Mouse (Mus musculus) lung, embryonic 16.5 days (tissue): Measurements from ENCODE around the gene Fgfr2. TPM values are rescaled to one million over a fixed set of nuclear protein-coding genes. Genes with fewer than 3 reads are reported as not detected.
"Not testable (repeated sequence)": the region's sequence is repeated elsewhere in the genome, so short reads cannot be mapped to it uniquely, and the experiment has no call there.

Experiments used
- ATAC-seq: fragments of 200-750 bp; cut with Nextera tagmentation; 2 replicates; pipeline ENCODE4 v1.8.0; 2017; ENCODE audit warnings: low read depth, mild to moderate bottlenecking, moderate library complexity
- H3K27ac ChIP-seq: fragments of 300-500 bp; sonication (generic); 2 replicates; pipeline ENCODE4 v1.5.1; 2014; ENCODE audit warnings: mild to moderate bottlenecking, control low read depth, low read length
- H3K27me3 ChIP-seq: fragments of 300-500 bp; sonication (generic); 2 replicates; pipeline ENCODE4 v1.6.1; 2014; ENCODE audit warnings: low read depth, low read length, mixed read lengths; ENCODE audit not compliant: control insufficient read depth, insufficient read depth
- H3K36me3 ChIP-seq: fragments of 300-500 bp; sonication (generic); 2 replicates; pipeline ENCODE4 v1.6.1; 2014; ENCODE audit warnings: low read length; ENCODE audit not compliant: control insufficient read depth, insufficient read depth
- H3K4me1 ChIP-seq: fragments of 300-500 bp; sonication (generic); replicated peaks from 2 replicates; pipeline ENCODE4 v1.6.1; 2014; ENCODE audit warnings: low read length, mixed read lengths; ENCODE audit not compliant: control insufficient read depth, insufficient read depth
- H3K4me2 ChIP-seq: fragments of 300-500 bp; sonication (generic); 2 replicates; pipeline ENCODE4 v1.6.1; 2014; ENCODE audit warnings: low read depth, low read length, control low read depth
- H3K4me3 ChIP-seq: fragments of 300-500 bp; sonication (generic); 2 replicates; pipeline ENCODE4 v1.5.1; 2014; ENCODE audit warnings: mild to moderate bottlenecking, low read length, control low read depth
- H3K9ac ChIP-seq: fragments of 300-500 bp; sonication (generic); 2 replicates; pipeline ENCODE4 v1.6.1; 2014; ENCODE audit warnings: low read length, control low read depth
- H3K9me3 ChIP-seq: fragments of 300-500 bp; sonication (generic); 2 replicates; pipeline ENCODE4 v1.6.1; 2016; ENCODE audit warnings: low read length; ENCODE audit not compliant: control insufficient read depth
- WGBS: fragments of 180-500 bp; shearing (Covaris S2); extraction: QIAGEN DNeasy Blood & Tissue Kit; methylation state at CpG from one replicate; pipeline ENCODE4 v1.1.7; 2014; 5-methylcytosine and 5-hydroxymethylcytosine counted together
- polyA plus RNA-seq: library from polyadenylated mRNA; unstranded; fragments of >200 nt; fragmentation: Nextera tagmentation; extraction: Ambion mirVana; gene quantifications from 2 replicates; pipeline ENCODE4 v1.2.1, GENCODE M21; 2015

The Fgfr2 gene
- polyA plus RNA-seq, 1 experiment from 2014 or later = 175 TPM

- Histone ChIP-seq H3K36me3 (no peaks in the 10 kb centered on the region), H3K27ac (peak overlapping the region; percentile 88), H3K9me3 (no peaks in the 10 kb centered on the region), H3K27me3 (no peaks in the 10 kb centered on the region), H3K4me1 (peaks cover 25% of the 10 kb centered on the region), H3K4me2 (no peak overlapping the region), H3K4me3 (no peak overlapping the region), H3K9ac (peak overlapping the region; percentile 35; the same call in 1 of the 2 replicates)
- 66% methylated on average over 20 of the region's 20 CpGs for WGBS
- ATAC-seq = peak; percentile 53
Observed at GRCm38 (mm10) chr7:132669999-132670862, 452.9 kb downstream of the Fgfr2 start.

GRCm38 (mm10) chr7:132668604-132669003 is 454.5 kb downstream of the Fgfr2 start:
- H3K4me2 ChIP-seq = no peak overlapping the region
- H3K27me3 ChIP-seq = no peaks in the 10 kb centered on the region
- no peaks in the 10 kb centered on the region for H3K9me3 ChIP-seq
- WGBS = 41% methylated on average over 2 of the region's 2 CpGs
- H3K4me1 ChIP-seq = peaks cover 25% of the 10 kb centered on the region
- H3K36me3 ChIP-seq = no peaks in the 10 kb centered on the region
- H3K4me3 ChIP-seq = no peak overlapping the region
- no peak; the same call in 1 of the 2 replicates for ATAC-seq
- peak overlapping the region; percentile 76 for H3K27ac ChIP-seq
- no peak overlapping the region for H3K9ac ChIP-seq

- WGBS = 72% methylated on average over 4 of the region's 4 CpGs
- Histone ChIP-seq H3K9ac (no peak overlapping the region), H3K27ac (no peak overlapping the region), H3K27me3 (no peaks in the 10 kb centered on the region), H3K4me2 (no peak overlapping the region), H3K9me3 (no peaks in the 10 kb centered on the region), H3K36me3 (no peaks in the 10 kb centered on the region), H3K4me1 (peaks cover 23% of the 10 kb centered on the region), H3K4me3 (no peak overlapping the region)
- no peak for ATAC-seq
Observed at GRCm38 (mm10) chr7:132666516-132666915, 456.6 kb downstream of the Fgfr2 start.

DNA sequence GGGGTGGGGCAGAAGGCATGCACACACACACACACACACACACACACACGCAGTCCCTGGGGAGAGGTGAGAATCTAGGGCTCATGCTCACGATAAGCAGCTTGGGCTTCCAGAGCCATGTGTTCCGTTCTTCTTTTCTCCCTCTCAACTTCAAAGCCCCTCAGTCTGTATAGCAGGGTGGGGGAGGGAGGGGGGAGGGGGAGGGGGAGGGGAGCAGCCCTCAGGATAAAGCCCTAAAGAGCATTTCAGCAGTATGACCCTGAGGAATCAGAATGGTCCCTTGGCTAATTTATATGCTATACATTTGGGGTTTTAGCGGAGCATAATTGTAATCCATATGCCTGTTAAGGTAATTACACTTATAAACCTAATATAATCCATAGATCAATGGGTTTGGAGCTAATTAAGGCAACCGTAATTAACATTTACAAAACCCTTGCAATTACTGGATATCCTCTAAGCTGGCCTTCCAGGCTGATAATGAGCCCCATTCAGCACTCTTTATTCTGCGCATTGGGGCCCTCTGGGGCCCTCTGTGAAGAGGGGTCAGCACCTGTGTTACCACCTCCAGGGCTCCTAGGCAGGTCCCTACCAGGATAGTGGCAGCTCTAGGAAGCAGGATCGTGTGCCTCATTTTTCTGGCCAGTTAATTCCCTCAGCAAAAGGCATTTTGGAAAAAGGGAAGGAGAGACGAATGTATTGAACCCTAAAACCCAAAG is 457.3 kb downstream of the Fgfr2 start:
- Histone ChIP-seq H3K36me3 (no peaks in the 10 kb centered on the region), H3K4me1 (peaks cover 25% of the 10 kb centered on the region), H3K4me3 (no peak overlapping the region), H3K27ac (no peak overlapping the region), H3K4me2 (no peak overlapping the region), H3K9ac (no peak overlapping the region), H3K9me3 (no peaks in the 10 kb centered on the region), H3K27me3 (no peaks in the 10 kb centered on the region)
- ATAC-seq = no peak
- WGBS = 59% methylated on average over 8 of the region's 8 CpGs

GRCm38 (mm10) chr7:132664815-132665214 is 458.3 kb downstream of the Fgfr2 start:
- Histone ChIP-seq H3K9ac (no peak overlapping the region), H3K4me3 (no peak overlapping the region), H3K36me3 (no peaks in the 10 kb centered on the region), H3K4me1 (peaks cover 25% of the 10 kb centered on the region), H3K27ac (no peak overlapping the region), H3K27me3 (no peaks in the 10 kb centered on the region), H3K9me3 (no peaks in the 10 kb centered on the region), H3K4me2 (no peak overlapping the region)
- no peak for ATAC-seq
- 80% methylated on average over 6 of the region's 6 CpGs for WGBS

GRCm38 (mm10) chr7:132662831-132663230 is 460.3 kb downstream of the Fgfr2 start:
- H3K27me3 ChIP-seq, H3K36me3 ChIP-seq, H3K4me3 ChIP-seq, H3K9ac ChIP-seq, H3K4me2 ChIP-seq, H3K9me3 ChIP-seq: not testable (repeated sequence)
- WGBS = 45% methylated on average over 6 of the region's 6 CpGs
- Histone ChIP-seq H3K4me1 (peaks cover 38% of the 10 kb centered on the region), H3K27ac (peak overlapping the region; percentile 78)
- peak; percentile 62 for ATAC-seq

GRCm38 (mm10) chr7:132659633-132660032 is 463.5 kb downstream of the Fgfr2 start:
- peak overlapping the region; percentile 51 for H3K27ac ChIP-seq
- WGBS = 30% methylated on average over 7 of the region's 7 CpGs

DNA sequence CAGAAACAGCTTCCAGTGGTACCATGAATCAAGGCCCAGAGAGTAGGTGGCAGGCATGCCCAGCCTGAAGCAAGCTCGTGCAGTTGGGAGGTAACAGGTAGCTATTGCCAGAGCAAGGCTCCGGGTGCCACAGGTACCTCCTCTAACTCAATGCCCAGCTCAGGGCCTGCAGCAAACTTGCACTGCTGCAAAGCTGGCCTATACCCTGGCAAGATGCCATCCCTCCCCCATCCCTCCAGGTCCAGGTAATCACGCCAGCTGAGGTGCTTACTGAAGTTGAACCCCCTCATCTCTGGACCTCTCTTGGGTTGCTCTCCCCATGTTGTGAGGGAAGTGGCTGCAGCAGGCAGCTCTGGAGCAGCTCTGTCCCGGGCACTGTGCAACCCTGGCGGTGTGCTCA is 464.5 kb downstream of the Fgfr2 start:
- no peak overlapping the region for H3K4me2 ChIP-seq
- peak overlapping the region; percentile 42 for H3K9ac ChIP-seq
- no peaks in the 10 kb centered on the region for H3K9me3 ChIP-seq
- H3K36me3 ChIP-seq = no peaks in the 10 kb centered on the region
- peaks cover 54% of the 10 kb centered on the region for H3K4me1 ChIP-seq
- no peaks in the 10 kb centered on the region for H3K27me3 ChIP-seq
- H3K4me3 ChIP-seq = no peak overlapping the region
- ATAC-seq = no peak
- H3K27ac ChIP-seq = peak overlapping the region; percentile 80
- WGBS = 63% methylated on average over 5 of the region's 5 CpGs

More at GRCm38 (mm10) chr7:132659633-132660032, 463.5 kb downstream of the Fgfr2 start:
- no peaks in the 10 kb centered on the region for H3K27me3 ChIP-seq
- peaks cover 54% of the 10 kb centered on the region for H3K4me1 ChIP-seq
- no peaks in the 10 kb centered on the region for H3K36me3 ChIP-seq
- ATAC-seq = no peak
- H3K9ac ChIP-seq = 0 out of 2 replicates have a peak overlapping the region, but pooled peaks have one; percentile 9
- H3K4me3 ChIP-seq = no peak overlapping the region
- H3K9me3 ChIP-seq = no peaks in the 10 kb centered on the region
- no peak overlapping the region for H3K4me2 ChIP-seq

DNA sequence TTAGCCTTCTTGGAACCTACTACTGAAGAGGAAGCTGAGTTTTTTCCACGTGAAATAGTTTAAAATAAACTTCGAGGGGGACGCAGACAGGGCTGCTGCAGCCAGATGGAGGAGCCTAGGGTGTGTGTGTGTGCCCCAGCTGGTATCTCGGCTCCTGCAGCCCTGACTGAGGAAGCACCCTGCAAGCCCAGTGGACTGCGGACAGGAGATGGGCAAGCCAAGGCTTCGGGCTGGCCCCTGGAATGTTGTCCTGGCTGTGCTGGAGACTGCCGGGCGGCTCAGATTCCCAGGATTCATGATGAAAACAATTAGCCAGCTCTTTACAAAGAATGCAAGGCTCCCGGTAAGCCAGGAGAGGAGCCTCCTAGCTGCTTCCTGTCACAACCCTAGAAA is 465.1 kb downstream of the Fgfr2 start:
- Histone ChIP-seq H3K9ac (peak overlapping the region; percentile 42), H3K36me3 (no peaks in the 10 kb centered on the region), H3K4me1 (peaks cover 51% of the 10 kb centered on the region)

More for the DNA sequence above, 465.1 kb downstream of the Fgfr2 start:
- no peak overlapping the region for H3K4me2 ChIP-seq
- H3K27ac ChIP-seq = peak overlapping the region; percentile 80
- 0 out of 2 replicates have a peak, but pooled peaks have one; percentile 6 for ATAC-seq
- no peaks in the 10 kb centered on the region for H3K27me3 ChIP-seq
- 2% methylated on average over 9 of the region's 9 CpGs for WGBS
- H3K4me3 ChIP-seq = no peak overlapping the region
- H3K9me3 ChIP-seq = no peaks in the 10 kb centered on the region
